Mouse (Mus musculus): ENCODE results near the gene Kiss1r. TPM values are rescaled to one million over a fixed set of nuclear protein-coding genes. Genes with fewer than 3 reads are reported as not detected.

The Kiss1r gene
- total and polyA plus RNA-seq, 3 experiments = 0.10 to 1.5 (median 0.25) TPM

DNA sequence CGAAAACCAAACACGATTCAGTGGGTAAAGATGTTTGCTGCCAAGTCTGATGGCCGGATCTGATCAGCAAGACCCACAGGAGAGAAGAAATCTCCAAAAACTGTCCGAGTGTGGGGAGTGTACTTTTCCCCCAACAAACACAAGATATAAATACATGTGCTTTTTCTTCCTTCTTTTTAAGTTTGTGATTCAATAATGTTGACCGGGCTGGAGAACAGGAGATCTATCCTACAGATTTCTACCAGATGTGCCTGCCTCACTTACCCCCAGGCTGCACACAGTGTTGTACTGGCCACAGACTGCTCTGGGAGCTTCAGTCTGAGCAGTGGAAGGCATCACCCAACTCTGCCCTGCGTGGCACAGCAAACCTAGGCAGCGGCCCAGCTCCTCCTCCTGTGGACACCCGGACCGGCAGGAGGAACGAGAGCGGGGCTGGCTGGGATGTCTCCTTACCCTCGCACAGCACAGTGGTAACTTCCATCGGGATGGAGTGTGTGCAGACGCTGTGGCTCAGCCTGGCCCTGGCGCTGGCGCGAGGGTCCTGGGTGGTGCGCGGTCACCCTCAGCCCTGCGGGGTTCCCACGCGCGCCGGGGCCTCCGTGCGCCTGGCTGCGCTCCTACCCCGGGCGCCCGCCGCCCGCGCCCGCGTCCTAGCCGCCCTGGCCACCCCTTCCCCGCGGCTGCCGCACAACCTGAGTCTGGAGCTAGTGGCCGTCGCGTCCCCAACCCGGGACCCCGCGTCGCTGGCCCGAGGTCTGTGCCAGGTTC, 53.8 kb downstream of the Kiss1r start, which contains the start of gene Grin3b:
Gene Grin3b, plus strand, starts transcription at position 301 of the 768 bp plus-strand sequence.
- H3K79me2 ChIP-seq (replicated peaks; ENCODE audit: control insufficient read depth, insufficient read depth, low read length) = no peaks in the 10 kb centered on the region
- TF ChIP-seq CTCF (IDR thresholded peaks at IDR 0.05) (no peak), EP300 (IDR thresholded peaks at IDR 0.05; ENCODE audit: insufficient read depth, low read depth, low read length) (no peak)
- no peak within 1 kb of the TSS for H3K27ac ChIP-seq
- H3K4me3 ChIP-seq = peak within 1 kb of the TSS; percentile 1; the same call in 1 of the 2 replicates
- DNase-seq = no peak
- 0 out of 2 replicates have a peak within 1 kb of the TSS, but pooled peaks have one; percentile 14 for H3K9ac ChIP-seq (ENCODE audit: low read depth, low read length)
- WGBS = 6% methylated on average over 47 of the region's 47 CpGs
- H3K36me3 ChIP-seq (ENCODE audit: control insufficient read depth, insufficient read depth, low read length) = no peaks in the 10 kb centered on the region
- H3K27me3 ChIP-seq (ENCODE audit: control insufficient read depth, insufficient read depth, low read length) = peaks cover 7% of the 10 kb centered on the region
- H3K4me1 ChIP-seq (ENCODE audit: control insufficient read depth, insufficient read depth, low read length) = no peaks in the 10 kb centered on the region
- intact Hi-C loops (cut with DNase I) = no loop called here

DNA sequence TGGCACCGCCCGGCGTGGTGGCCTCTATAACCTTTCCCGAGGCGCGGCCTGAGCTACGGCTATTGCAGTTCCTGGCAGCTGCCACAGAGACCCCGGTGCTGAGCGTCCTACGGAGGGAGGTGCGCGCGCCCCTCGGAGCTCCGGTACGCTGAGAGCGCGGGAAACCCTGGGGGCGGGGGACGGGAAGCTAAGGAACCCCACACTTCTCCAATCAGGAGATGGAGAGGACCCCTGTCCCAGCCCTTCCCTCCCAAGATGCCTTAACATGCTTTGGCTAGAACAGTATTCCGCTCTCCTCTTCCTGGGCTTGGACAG, 54.4 kb downstream of the Kiss1r start:
- Histone ChIP-seq H3K27ac (no peak overlapping the region), H3K36me3 (ENCODE audit: control insufficient read depth, insufficient read depth, low read length) (no peaks in the 10 kb centered on the region), H3K79me2 (replicated peaks; ENCODE audit: control insufficient read depth, insufficient read depth, low read length) (no peaks in the 10 kb centered on the region), H3K9ac (ENCODE audit: low read depth, low read length) (no peak overlapping the region), H3K4me3 (peak overlapping the region; percentile 1; the same call in 1 of the 2 replicates), H3K4me1 (ENCODE audit: control insufficient read depth, insufficient read depth, low read length) (no peaks in the 10 kb centered on the region), H3K27me3 (ENCODE audit: control insufficient read depth, insufficient read depth, low read length) (peaks cover 7% of the 10 kb centered on the region)
- no peak for TF ChIP-seq POLR2A (IDR thresholded peaks at IDR 0.05; ENCODE audit: insufficient read depth, low read depth, low read length)
- TF ChIP-seq CTCF (IDR thresholded peaks at IDR 0.05) = no peak
- TF ChIP-seq EP300 (IDR thresholded peaks at IDR 0.05; ENCODE audit: insufficient read depth, low read depth, low read length) = no peak
- DNase-seq = no peak
- intact Hi-C loops (cut with DNase I) = no loop called here
- WGBS = 4% methylated on average over 21 of the region's 21 CpGs

Other genes starting within 250 kb of the Kiss1r start
Only the 30 nearest of the 35 such genes appear.
- gene Bsg, start 212.5 kb upstream of the Kiss1r start, total RNA-seq (2021) = 1,000 to 10,000 TPM; 1,364 to 1,491 TPM
- gene Bsg, start 212.5 kb upstream of the Kiss1r start, polyA plus RNA-seq (2012; rRNA removed) = 1,570 and 1,684 TPM in 2 replicates
- 10 to 100 TPM; 17.0 to 17.5 TPM for gene Hcn2, start 200.3 kb upstream of the Kiss1r start, total RNA-seq (2021)
- 23.8 and 33.5 TPM in 2 replicates for gene Hcn2, start 200.3 kb upstream of the Kiss1r start, polyA plus RNA-seq (2012; rRNA removed)
- gene Polrmt, start 170.4 kb upstream of the Kiss1r start, total RNA-seq (2021) = 10 to 100 TPM; 42.2 to 44.7 TPM
- gene Polrmt, start 170.4 kb upstream of the Kiss1r start, polyA plus RNA-seq (2012; rRNA removed) = 47.0 and 52.3 TPM in 2 replicates
- gene Fgf22, start 161.9 kb upstream of the Kiss1r start, total RNA-seq (2021) = not detected
- not detected in 2 replicates for gene Fgf22, start 161.9 kb upstream of the Kiss1r start, polyA plus RNA-seq (2012; rRNA removed)
- 10 to 100 TPM; 22.9 to 23.6 TPM for gene Rnf126, start 150.0 kb upstream of the Kiss1r start, total RNA-seq (2021)
- gene Rnf126, start 150.0 kb upstream of the Kiss1r start, polyA plus RNA-seq (2012; rRNA removed) = 41.4 and 48.0 TPM in 2 replicates
- 1 to 10 TPM; 3.8 to 4.7 TPM for gene Fstl3, start 139.7 kb upstream of the Kiss1r start, total RNA-seq (2021)
- 9.7 and 11.9 TPM in 2 replicates for gene Fstl3, start 139.7 kb upstream of the Kiss1r start, polyA plus RNA-seq (2012; rRNA removed)
- not detected for gene Prss57, start 126.0 kb upstream of the Kiss1r start, total RNA-seq (2021)
- 0.08 and 0.20 TPM in 2 replicates for gene Prss57, start 126.0 kb upstream of the Kiss1r start, polyA plus RNA-seq (2012; rRNA removed)
- 10 to 100 TPM; 51.4 to 55.6 TPM for gene Palm, start 123.4 kb upstream of the Kiss1r start, total RNA-seq (2021)
- 31.4 and 36.6 TPM in 2 replicates for gene Palm, start 123.4 kb upstream of the Kiss1r start, polyA plus RNA-seq (2012; rRNA removed)
- gene Misp, start 96.0 kb upstream of the Kiss1r start, total RNA-seq (2021) = under 1 TPM; 0.50 to 0.52 TPM
- gene Misp, start 96.0 kb upstream of the Kiss1r start, polyA plus RNA-seq (2012; rRNA removed) = 0.26 and 0.82 TPM in 2 replicates
- 10 to 100 TPM; 43.9 to 51.8 TPM for gene Ptbp1, start 62.5 kb upstream of the Kiss1r start, total RNA-seq (2021)
- 47.5 and 52.6 TPM in 2 replicates for gene Ptbp1, start 62.5 kb upstream of the Kiss1r start, polyA plus RNA-seq (2012; rRNA removed)
- gene Prtn3, start 42.5 kb upstream of the Kiss1r start, total RNA-seq (2021) = 1 to 10 TPM in 1 of 2 experiments, under 1 TPM in 1; 0.55 to 1.2 TPM
- 0.84 TPM in 1 of 2 replicates, not detected in the other for gene Prtn3, start 42.5 kb upstream of the Kiss1r start, polyA plus RNA-seq (2012; rRNA removed)
- gene Plppr3, start 42.3 kb upstream of the Kiss1r start, total RNA-seq (2021) = under 1 TPM; 0.20 to 0.31 TPM
- 0.50 and 0.80 TPM in 2 replicates for gene Plppr3, start 42.3 kb upstream of the Kiss1r start, polyA plus RNA-seq (2012; rRNA removed)
- gene Elane, start 30.7 kb upstream of the Kiss1r start, total RNA-seq (2021) = not detected
- 0.23 TPM in 1 of 2 replicates, not detected in the other for gene Elane, start 30.7 kb upstream of the Kiss1r start, polyA plus RNA-seq (2012; rRNA removed)
- 10 to 100 TPM; 22.9 to 98.7 TPM for gene Cfd, start 26.1 kb upstream of the Kiss1r start, total RNA-seq (2021)
- gene Cfd, start 26.1 kb upstream of the Kiss1r start, polyA plus RNA-seq (2012; rRNA removed) = 85.9 and 490 TPM in 2 replicates
- gene Med16, start 8.0 kb upstream of the Kiss1r start, total RNA-seq (2021) = 10 to 100 TPM; 40.8 to 54.1 TPM
- 54.9 and 62.4 TPM in 2 replicates for gene Med16, start 8.0 kb upstream of the Kiss1r start, polyA plus RNA-seq (2012; rRNA removed)
- gene Gm26602, start 6.1 kb upstream of the Kiss1r start, total RNA-seq (2021) = not detected
- gene Gm26602, start 6.1 kb upstream of the Kiss1r start, polyA plus RNA-seq (2012; rRNA removed) = not detected in 2 replicates
- 10 to 100 TPM; 82.4 to 85.6 TPM for gene R3hdm4, start 4.2 kb downstream of the Kiss1r start, total RNA-seq (2021)
- gene R3hdm4, start 4.2 kb downstream of the Kiss1r start, polyA plus RNA-seq (2012; rRNA removed) = 119 and 123 TPM in 2 replicates
- 1 to 10 TPM; 1.3 to 1.5 TPM for gene Arid3a, start 10.1 kb downstream of the Kiss1r start, total RNA-seq (2021)
- gene Arid3a, start 10.1 kb downstream of the Kiss1r start, polyA plus RNA-seq (2012; rRNA removed) = 0.88 and 1.7 TPM in 2 replicates
- gene Wdr18, start 43.2 kb downstream of the Kiss1r start, total RNA-seq (2021) = 10 to 100 TPM; 27.8 to 29.4 TPM
- gene Wdr18, start 43.2 kb downstream of the Kiss1r start, polyA plus RNA-seq (2012; rRNA removed) = 31.7 and 32.2 TPM in 2 replicates
- under 1 TPM; 0.20 to 0.31 TPM for gene Grin3b, start 53.7 kb downstream of the Kiss1r start, total RNA-seq (2021)
- gene Grin3b, start 53.7 kb downstream of the Kiss1r start, polyA plus RNA-seq (2012; rRNA removed) = 0.20 and 0.29 TPM in 2 replicates
- gene Tmem259, start 67.4 kb downstream of the Kiss1r start, total RNA-seq (2021) = 100 to 1,000 TPM; 109 to 124 TPM
- gene Tmem259, start 67.4 kb downstream of the Kiss1r start, polyA plus RNA-seq (2012; rRNA removed) = 184 and 220 TPM in 2 replicates
- gene Cnn2, start 71.6 kb downstream of the Kiss1r start, total RNA-seq (2021) = 10 to 100 TPM; 30.2 to 39.3 TPM
- 52.5 and 60.7 TPM in 2 replicates for gene Cnn2, start 71.6 kb downstream of the Kiss1r start, polyA plus RNA-seq (2012; rRNA removed)
- gene Abca7, start 79.5 kb downstream of the Kiss1r start, total RNA-seq (2021) = 1 to 10 TPM; 6.6 to 8.0 TPM
- 9.2 and 10.8 TPM in 2 replicates for gene Abca7, start 79.5 kb downstream of the Kiss1r start, polyA plus RNA-seq (2012; rRNA removed)
- 1 to 10 TPM; 3.5 to 5.1 TPM for gene Arhgap45, start 99.7 kb downstream of the Kiss1r start, total RNA-seq (2021)
- 8.9 and 16.6 TPM in 2 replicates for gene Arhgap45, start 99.7 kb downstream of the Kiss1r start, polyA plus RNA-seq (2012; rRNA removed)
- 10 to 100 TPM; 78.3 to 89.8 TPM for gene Polr2e, start 122.8 kb downstream of the Kiss1r start, total RNA-seq (2021)
- gene Polr2e, start 122.8 kb downstream of the Kiss1r start, polyA plus RNA-seq (2012; rRNA removed) = 182 and 194 TPM in 2 replicates
- gene Gpx4, start 130.2 kb downstream of the Kiss1r start, total RNA-seq (2021) = 1,000 to 10,000 TPM in 1 of 2 experiments, 100 to 1,000 TPM in 1; 832 to 1,055 TPM
- 860 and 993 TPM in 2 replicates for gene Gpx4, start 130.2 kb downstream of the Kiss1r start, polyA plus RNA-seq (2012; rRNA removed)
- 10 to 100 TPM; 10.6 to 11.2 TPM for gene Sbno2, start 188.6 kb downstream of the Kiss1r start, total RNA-seq (2021)
- gene Sbno2, start 188.6 kb downstream of the Kiss1r start, polyA plus RNA-seq (2012; rRNA removed) = 16.9 and 18.0 TPM in 2 replicates
- gene Stk11, start 198.8 kb downstream of the Kiss1r start, total RNA-seq (2021) = 100 to 1,000 TPM; 140 to 161 TPM
- 127 and 144 TPM in 2 replicates for gene Stk11, start 198.8 kb downstream of the Kiss1r start, polyA plus RNA-seq (2012; rRNA removed)
- 1,000 to 10,000 TPM; 1,015 to 1,150 TPM for gene Atp5d, start 221.7 kb downstream of the Kiss1r start, total RNA-seq (2021)
- gene Atp5d, start 221.7 kb downstream of the Kiss1r start, polyA plus RNA-seq (2012; rRNA removed) = 1,139 and 1,938 TPM in 2 replicates
- 1 to 10 TPM; 3.9 to 4.9 TPM for gene Cbarp, start 223.9 kb downstream of the Kiss1r start, total RNA-seq (2021)
- 3.0 and 4.3 TPM in 2 replicates for gene Cbarp, start 223.9 kb downstream of the Kiss1r start, polyA plus RNA-seq (2012; rRNA removed)

Data from heart, adult 2 months (tissue).